Mouse (Mus musculus): ENCODE data around the gene Plpp3. TPM values are rescaled to one million over a fixed set of nuclear protein-coding genes. Genes with fewer than 3 reads are reported as not detected.
A peak's percentile ranks its signal among the peaks of the same experiment; 100 is the strongest.

Plpp3 gene
- total RNA-seq, 2 experiments from 2014 or later = 65.1 to 71.3 TPM

- intact Hi-C loops (cut with DNase I) = no loop called here
- no peak for DNase-seq
Measured at GRCm38 (mm10) chr4:105184924-105185323, 27.8 kb downstream of the Plpp3 start.

GRCm38 (mm10) chr4:105186654-105187053 lies 29.5 kb downstream of the Plpp3 start:
- DNase-seq = no peak
- intact Hi-C loops (cut with DNase I) = no loop called here

GRCm38 (mm10) chr4:105187873-105188272 lies 30.7 kb downstream of the Plpp3 start:
- no peak for DNase-seq
- intact Hi-C loops (cut with DNase I) = no loop called here

GRCm38 (mm10) chr4:105188801-105189200 lies 31.7 kb downstream of the Plpp3 start:
- DNase-seq = no peak
- intact Hi-C loops (cut with DNase I) = no loop called here

GRCm38 (mm10) chr4:105190826-105191225 lies 33.7 kb downstream of the Plpp3 start:
- intact Hi-C loops (cut with DNase I) = no loop called here
- no peak for DNase-seq

- DNase-seq = no peak
- intact Hi-C loops (cut with DNase I) = no loop called here
Measured at GRCm38 (mm10) chr4:105191550-105191949, 34.4 kb downstream of the Plpp3 start.

GRCm38 (mm10) chr4:105192665-105193064 lies 35.5 kb downstream of the Plpp3 start:
- no peak for DNase-seq
- intact Hi-C loops (cut with DNase I) = no loop called here

GRCm38 (mm10) chr4:105195256-105195655 lies 38.1 kb downstream of the Plpp3 start:
- intact Hi-C loops (cut with DNase I) = no loop called here
- no peak for DNase-seq

GRCm38 (mm10) chr4:105196099-105196498 lies 39.0 kb downstream of the Plpp3 start:
- intact Hi-C loops (cut with DNase I) = no loop called here
- DNase-seq = no peak

- intact Hi-C loops (cut with DNase I) = no loop called here
- no peak for DNase-seq
Measured at GRCm38 (mm10) chr4:105196993-105197765, 40.0 kb downstream of the Plpp3 start.

GRCm38 (mm10) chr4:105198696-105199095 lies 41.5 kb downstream of the Plpp3 start:
- intact Hi-C loops (cut with DNase I) = no loop called here
- DNase-seq = no peak

GRCm38 (mm10) chr4:105199345-105199744 lies 42.2 kb downstream of the Plpp3 start:
- DNase-seq = no peak
- intact Hi-C loops (cut with DNase I) = no loop called here

- DNase-seq = no peak
- intact Hi-C loops (cut with DNase I) = no loop called here
Measured at GRCm38 (mm10) chr4:105200624-105201524, 43.7 kb downstream of the Plpp3 start.

- DNase-seq = no peak
- intact Hi-C loops (cut with DNase I) = no loop called here
Measured at GRCm38 (mm10) chr4:105202439-105202838, 45.3 kb downstream of the Plpp3 start.

- peak; percentile 70 for DNase-seq
Measured at GRCm38 (mm10) chr4:105203303-105203761, 46.2 kb downstream of the Plpp3 start.

GRCm38 (mm10) chr4:105204071-105204470 lies 46.9 kb downstream of the Plpp3 start:
- intact Hi-C loops (cut with DNase I) = no loop called here
- no peak for DNase-seq

More at GRCm38 (mm10) chr4:105203303-105203761, 46.2 kb downstream of the Plpp3 start:
- intact Hi-C loops (cut with DNase I) = no loop called here

- DNase-seq = no peak
- intact Hi-C loops (cut with DNase I) = no loop called here
Measured at GRCm38 (mm10) chr4:105205045-105205851, 48.1 kb downstream of the Plpp3 start.

GRCm38 (mm10) chr4:105206102-105206501 lies 49.0 kb downstream of the Plpp3 start:
- intact Hi-C loops (cut with DNase I) = no loop called here

GRCm38 (mm10) chr4:105206995-105207394 lies 49.8 kb downstream of the Plpp3 start:
- intact Hi-C loops (cut with DNase I) = no loop called here

More at GRCm38 (mm10) chr4:105206102-105206501, 49.0 kb downstream of the Plpp3 start:
- no peak for DNase-seq

GRCm38 (mm10) chr4:105207641-105208040 lies 50.5 kb downstream of the Plpp3 start:
- intact Hi-C loops (cut with DNase I) = no loop called here
- no peak for DNase-seq

More at GRCm38 (mm10) chr4:105206995-105207394, 49.8 kb downstream of the Plpp3 start:
- no peak for DNase-seq

GRCm38 (mm10) chr4:105208977-105209376 lies 51.8 kb downstream of the Plpp3 start:
- intact Hi-C loops (cut with DNase I) = no loop called here

More at GRCm38 (mm10) chr4:105208977-105209376, 51.8 kb downstream of the Plpp3 start:
- no peak for DNase-seq
